Mouse (Mus musculus) kidney, embryonic 15.5 days (tissue): ENCODE measurements around the gene Map3k4. TPM values are rescaled to one million over a fixed set of nuclear protein-coding genes. Genes with fewer than 3 reads are reported as not detected.
A peak's percentile ranks its signal among the peaks of the same experiment; 100 is the strongest.
"Not testable (repeated sequence)": the region's sequence is repeated elsewhere in the genome, so short reads cannot be mapped to it uniquely, and the experiment has no call there.

Experiments
- ATAC-seq: fragments of 200-750 bp; cut with Nextera tagmentation; replicated peaks from 2 replicates; pipeline ENCODE4 v1.8.0; 2017; ENCODE audit warnings: moderate TSS enrichment; ENCODE audit not compliant: low FRiP score
- H3K27ac ChIP-seq: fragments of 300-500 bp; sonication (generic); 2 replicates; pipeline ENCODE4 v1.5.1; 2015; ENCODE audit warnings: mild to moderate bottlenecking, inconsistent platforms
- H3K27me3 ChIP-seq: fragments of 300-500 bp; sonication (generic); 2 replicates; pipeline ENCODE4 v1.6.1; 2015; ENCODE audit warnings: inconsistent platforms
- H3K36me3 ChIP-seq: fragments of 300-500 bp; sonication (generic); 2 replicates; pipeline ENCODE4 v1.6.1; 2015; ENCODE audit warnings: inconsistent platforms
- H3K4me1 ChIP-seq: fragments of 300-500 bp; sonication (generic); 2 replicates; pipeline ENCODE4 v1.6.1; 2015; ENCODE audit warnings: inconsistent platforms
- H3K4me2 ChIP-seq: fragments of 300-500 bp; sonication (generic); 2 replicates; pipeline ENCODE4 v1.6.1; 2015; ENCODE audit warnings: moderate library complexity, mild to moderate bottlenecking, inconsistent platforms
- H3K4me3 ChIP-seq: fragments of 300-500 bp; sonication (generic); replicated peaks from 2 replicates; pipeline ENCODE4 v1.5.1; 2015; ENCODE audit warnings: mild to moderate bottlenecking, inconsistent platforms
- H3K9ac ChIP-seq: fragments of 300-500 bp; sonication (generic); 2 replicates; pipeline ENCODE4 v1.6.1; 2015; ENCODE audit warnings: mild to moderate bottlenecking, inconsistent platforms
- H3K9me3 ChIP-seq: fragments of 300-500 bp; sonication (generic); replicated peaks from 2 replicates; pipeline ENCODE4 v1.6.1; 2016; ENCODE audit warnings: inconsistent platforms
- WGBS: fragments of 180-500 bp; shearing (Covaris S2); methylation state at CpG from one replicate; pipeline ENCODE4 v1.1.7; 2015; ENCODE audit warnings: mixed read lengths; 5-methylcytosine and 5-hydroxymethylcytosine counted together
- polyA plus RNA-seq: library from polyadenylated mRNA; unstranded; fragments of >200 nt; fragmentation: Nextera tagmentation; extraction: Ambion mirVana; gene quantifications from 2 replicates; pipeline ENCODE4 v1.2.1, GENCODE M21; 2015

Gene Map3k4
- polyA plus RNA-seq, 1 experiment from 2014 or later = 50.2 TPM

- peaks cover 31% of the 10 kb centered on the region for H3K4me1 ChIP-seq
Measured at GRCm38 (mm10) chr17:12300896-12301706, 17.5 kb downstream of the Map3k4 start.

GRCm38 (mm10) chr17:12300127-12300675, 18.4 kb downstream of the Map3k4 start:
- no peak for ATAC-seq
- Histone ChIP-seq H3K4me3 (no peak overlapping the region), H3K27ac (no peak overlapping the region), H3K9ac (no peak overlapping the region), H3K36me3 (no peaks in the 10 kb centered on the region), H3K4me1 (peaks cover 27% of the 10 kb centered on the region), H3K4me2 (no peak overlapping the region), H3K27me3 (no peaks in the 10 kb centered on the region), H3K9me3 (no peaks in the 10 kb centered on the region)
- 90% methylated on average over 14 of the region's 14 CpGs for WGBS

More at GRCm38 (mm10) chr17:12300896-12301706, 17.5 kb downstream of the Map3k4 start:
- H3K9me3 ChIP-seq = no peaks in the 10 kb centered on the region
- ATAC-seq = peak; percentile 61; the same call in 1 of the 2 replicates
- H3K4me3 ChIP-seq = no peak overlapping the region
- H3K9ac ChIP-seq = no peak overlapping the region
- H3K4me2 ChIP-seq = no peak overlapping the region
- WGBS = 41% methylated on average over 3 of the region's 3 CpGs
- H3K27ac ChIP-seq = no peak overlapping the region
- no peaks in the 10 kb centered on the region for H3K27me3 ChIP-seq
- H3K36me3 ChIP-seq = no peaks in the 10 kb centered on the region

GRCm38 (mm10) chr17:12299371-12299770, 19.2 kb downstream of the Map3k4 start:
- Histone ChIP-seq H3K36me3 (no peaks in the 10 kb centered on the region), H3K4me1 (peaks cover 31% of the 10 kb centered on the region), H3K9ac (no peak overlapping the region), H3K27ac (no peak overlapping the region), H3K4me2 (no peak overlapping the region), H3K4me3 (no peak overlapping the region), H3K9me3 (no peaks in the 10 kb centered on the region), H3K27me3 (no peaks in the 10 kb centered on the region)
- 78% methylated on average over 7 of the region's 7 CpGs for WGBS
- ATAC-seq = no peak

- 85% methylated on average over 4 of the region's 4 CpGs for WGBS
- no peak overlapping the region for H3K4me3 ChIP-seq
- no peaks in the 10 kb centered on the region for H3K27me3 ChIP-seq
- H3K9ac ChIP-seq = no peak overlapping the region
- H3K36me3 ChIP-seq = no peaks in the 10 kb centered on the region
- H3K4me2 ChIP-seq = no peak overlapping the region
- ATAC-seq = no peak
- no peaks in the 10 kb centered on the region for H3K9me3 ChIP-seq
- H3K4me1 ChIP-seq = peaks cover 43% of the 10 kb centered on the region
- H3K27ac ChIP-seq = peak overlapping the region; percentile 58; the same call in 1 of the 2 replicates
Measured at GRCm38 (mm10) chr17:12297978-12298377, 20.6 kb downstream of the Map3k4 start.

- Histone ChIP-seq H3K9me3 (no peaks in the 10 kb centered on the region), H3K27ac (0 out of 2 replicates have a peak overlapping the region, but pooled peaks have one; percentile 58), H3K27me3 (no peaks in the 10 kb centered on the region), H3K4me2 (no peak overlapping the region), H3K36me3 (no peaks in the 10 kb centered on the region), H3K9ac (no peak overlapping the region), H3K4me1 (peaks cover 46% of the 10 kb centered on the region), H3K4me3 (no peak overlapping the region)
- ATAC-seq = no peak
- WGBS = 72% methylated on average over 7 of the region's 7 CpGs
Measured at GRCm38 (mm10) chr17:12297292-12297691, 21.3 kb downstream of the Map3k4 start.

- not testable (repeated sequence) for H3K36me3 ChIP-seq, ATAC-seq, H3K4me2 ChIP-seq, H3K9ac ChIP-seq, H3K4me3 ChIP-seq, H3K27me3 ChIP-seq, H3K9me3 ChIP-seq, H3K27ac ChIP-seq
- peaks cover 45% of the 10 kb centered on the region for H3K4me1 ChIP-seq
- WGBS = 93% methylated on average over 5 of the region's 5 CpGs
Measured at GRCm38 (mm10) chr17:12295926-12296325, 22.7 kb downstream of the Map3k4 start.

- no peak; the same call in 1 of the 2 replicates for ATAC-seq
- no peak overlapping the region for H3K9ac ChIP-seq
- peaks cover 43% of the 10 kb centered on the region for H3K4me1 ChIP-seq
- H3K9me3 ChIP-seq = no peaks in the 10 kb centered on the region
- H3K27ac ChIP-seq = no peak overlapping the region
- no peaks in the 10 kb centered on the region for H3K27me3 ChIP-seq
- no peaks in the 10 kb centered on the region for H3K36me3 ChIP-seq
- H3K4me3 ChIP-seq = no peak overlapping the region
- 68% methylated on average over 7 of the region's 7 CpGs for WGBS
- H3K4me2 ChIP-seq = no peak overlapping the region
Measured at GRCm38 (mm10) chr17:12294424-12294823, 24.2 kb downstream of the Map3k4 start.

GRCm38 (mm10) chr17:12293571-12293970, 25.0 kb downstream of the Map3k4 start:
- Histone ChIP-seq H3K4me1 (peaks cover 43% of the 10 kb centered on the region), H3K4me3 (no peak overlapping the region)
- WGBS = 71% methylated on average over 6 of the region's 6 CpGs

GRCm38 (mm10) chr17:12292877-12293276, 25.7 kb downstream of the Map3k4 start:
- no peak overlapping the region for H3K4me3 ChIP-seq

More at GRCm38 (mm10) chr17:12293571-12293970, 25.0 kb downstream of the Map3k4 start:
- Histone ChIP-seq H3K27ac (no peak overlapping the region), H3K27me3 (no peaks in the 10 kb centered on the region), H3K9ac (no peak overlapping the region), H3K9me3 (0 out of 2 replicates have a peak, but pooled peaks cover 2% of the 10 kb centered on the region), H3K4me2 (no peak overlapping the region), H3K36me3 (peaks cover 6% of the 10 kb centered on the region)
- ATAC-seq = no peak

GRCm38 (mm10) chr17:12292356-12292755, 26.2 kb downstream of the Map3k4 start:
- H3K9ac ChIP-seq = no peak overlapping the region
- 83% methylated on average over 1 of the region's 1 CpGs for WGBS
- 0 out of 2 replicates have a peak, but pooled peaks cover 4% of the 10 kb centered on the region for H3K9me3 ChIP-seq
- no peaks in the 10 kb centered on the region for H3K27me3 ChIP-seq
- ATAC-seq = no peak
- H3K4me2 ChIP-seq = no peak overlapping the region
- H3K4me3 ChIP-seq = no peak overlapping the region
- peaks cover 12% of the 10 kb centered on the region for H3K36me3 ChIP-seq
- no peak overlapping the region for H3K27ac ChIP-seq
- H3K4me1 ChIP-seq = peaks cover 36% of the 10 kb centered on the region

More at GRCm38 (mm10) chr17:12292877-12293276, 25.7 kb downstream of the Map3k4 start:
- H3K9ac ChIP-seq = no peak overlapping the region
- no peaks in the 10 kb centered on the region for H3K27me3 ChIP-seq
- 78% methylated on average over 8 of the region's 8 CpGs for WGBS
- H3K27ac ChIP-seq = no peak overlapping the region
- peaks cover 40% of the 10 kb centered on the region for H3K4me1 ChIP-seq
- 0 out of 2 replicates have a peak, but pooled peaks cover 4% of the 10 kb centered on the region for H3K9me3 ChIP-seq
- H3K36me3 ChIP-seq = peaks cover 12% of the 10 kb centered on the region
- ATAC-seq = 0 out of 2 replicates have a peak, but pooled peaks have one; percentile 44
- no peak overlapping the region for H3K4me2 ChIP-seq

GRCm38 (mm10) chr17:12291151-12291550, 27.4 kb downstream of the Map3k4 start:
- H3K27me3 ChIP-seq = no peaks in the 10 kb centered on the region
- no peak overlapping the region for H3K27ac ChIP-seq
- no peak for ATAC-seq
- 0 out of 2 replicates have a peak, but pooled peaks cover 4% of the 10 kb centered on the region for H3K9me3 ChIP-seq
- H3K4me2 ChIP-seq = no peak overlapping the region
- no peak overlapping the region for H3K9ac ChIP-seq
- H3K4me1 ChIP-seq = peaks cover 31% of the 10 kb centered on the region
- 92% methylated on average over 7 of the region's 7 CpGs for WGBS
- H3K36me3 ChIP-seq = peaks cover 12% of the 10 kb centered on the region
- H3K4me3 ChIP-seq = no peak overlapping the region

GRCm38 (mm10) chr17:12290735-12291134, 27.9 kb downstream of the Map3k4 start:
- Histone ChIP-seq H3K27ac (no peak overlapping the region), H3K27me3 (no peaks in the 10 kb centered on the region), H3K4me3 (no peak overlapping the region), H3K9ac (no peak overlapping the region), H3K9me3 (0 out of 2 replicates have a peak, but pooled peaks cover 4% of the 10 kb centered on the region), H3K4me1 (peaks cover 31% of the 10 kb centered on the region), H3K4me2 (no peak overlapping the region), H3K36me3 (peaks cover 12% of the 10 kb centered on the region)
- WGBS = 33% methylated on average over 10 of the region's 10 CpGs
- ATAC-seq = no peak
